Mouse (Mus musculus): Measurements from ENCODE around the gene Zfp446.
A peak's percentile ranks its signal among the peaks of the same experiment; 100 is the strongest.

Gene Zfp446

DNA sequence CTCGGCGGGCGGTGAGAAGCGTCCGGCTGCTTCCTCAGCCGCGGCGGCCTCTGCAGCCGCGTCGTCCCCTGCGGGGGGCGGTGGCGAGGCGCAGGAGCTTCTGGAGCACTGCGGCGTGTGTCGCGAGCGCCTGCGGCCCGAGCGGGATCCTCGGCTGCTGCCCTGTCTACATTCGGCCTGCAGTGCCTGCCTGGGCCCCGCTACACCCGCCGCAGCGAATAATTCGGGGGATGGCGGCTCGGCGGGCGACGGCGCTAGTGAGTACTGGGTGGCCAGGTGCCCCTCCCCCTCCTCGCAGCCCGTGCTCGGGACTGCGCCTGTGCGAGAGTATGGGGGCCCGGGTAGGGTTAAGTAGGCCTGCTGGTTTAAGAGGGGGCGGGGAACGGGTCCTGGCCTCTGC is 47.2 kb downstream of the Zfp446 start:
- DNase-seq (ENCODE audit: low spot score) = peak; percentile 40

- DNase-seq (ENCODE audit: low spot score) = no peak
Observed at GRCm38 (mm10) chr7:13025511-13026112, 48.0 kb downstream of the Zfp446 start.

DNA sequence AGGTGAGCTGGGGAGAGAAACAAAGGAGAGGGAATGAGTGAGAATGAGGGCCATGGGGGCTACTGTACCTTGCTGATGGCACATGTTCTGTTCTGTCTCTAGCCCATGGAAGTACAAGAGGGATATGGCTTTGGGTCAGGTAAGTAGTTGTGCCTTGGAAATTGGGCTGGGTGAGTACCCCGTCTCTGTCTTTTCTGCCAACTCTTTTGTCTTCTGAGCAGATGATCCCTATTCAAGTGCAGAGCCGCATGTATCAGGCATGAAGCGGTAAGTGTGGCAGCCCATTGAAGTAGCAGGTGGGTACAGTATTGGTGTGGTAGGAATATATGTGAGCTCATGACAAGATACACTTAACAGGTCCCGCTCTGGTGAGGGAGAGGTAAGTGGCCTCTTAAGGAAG is 51.3 kb downstream of the Zfp446 start:
- no peak for DNase-seq (ENCODE audit: low spot score)

DNA sequence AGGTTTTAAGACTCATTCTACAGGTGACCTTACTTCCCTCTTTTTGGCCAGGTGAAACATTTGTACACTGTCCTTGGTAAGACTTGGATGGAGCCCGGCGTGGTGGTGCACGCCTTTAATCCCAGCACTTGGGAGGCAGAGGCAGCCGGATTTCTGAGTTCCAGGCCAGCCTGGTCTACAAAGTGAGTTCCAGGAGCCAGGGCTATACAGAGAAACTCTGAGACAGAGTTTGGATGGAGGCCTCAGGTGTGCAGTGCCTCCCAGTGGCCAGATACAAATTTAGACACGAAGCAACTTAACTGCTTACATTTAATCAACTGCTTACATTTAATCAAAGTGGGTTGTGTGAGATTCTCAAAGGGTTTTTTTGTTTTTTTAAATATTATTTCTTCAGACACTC is 53.4 kb downstream of the Zfp446 start:
- no peak for DNase-seq (ENCODE audit: low spot score)

GRCm38 (mm10) chr7:13031983-13032382 is 54.3 kb downstream of the Zfp446 start:
- no peak for DNase-seq (ENCODE audit: low spot score)

DNA sequence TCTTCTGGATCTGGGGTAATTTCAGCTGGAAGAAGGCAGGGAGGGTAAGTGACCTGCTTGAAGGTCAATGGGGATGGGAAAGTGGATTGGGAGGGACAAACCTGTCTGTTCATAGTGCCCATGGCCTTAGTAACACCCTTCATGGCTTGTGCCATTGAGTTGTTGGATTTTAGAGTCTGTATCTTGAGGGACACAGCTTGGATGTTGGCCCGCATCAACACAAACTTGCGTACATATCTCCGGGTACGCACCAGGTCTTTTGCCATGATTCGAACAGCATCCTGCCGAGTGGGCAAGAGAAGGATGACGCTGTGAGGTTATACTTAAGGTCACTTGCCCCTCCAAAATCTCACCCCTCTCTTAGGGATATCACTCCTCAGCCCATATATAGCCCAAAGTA is 54.9 kb downstream of the Zfp446 start:
- DNase-seq (ENCODE audit: low spot score) = no peak

GRCm38 (mm10) chr7:13033451-13034147 is 56.0 kb downstream of the Zfp446 start:
- DNase-seq (ENCODE audit: low spot score) = no peak

DNA sequence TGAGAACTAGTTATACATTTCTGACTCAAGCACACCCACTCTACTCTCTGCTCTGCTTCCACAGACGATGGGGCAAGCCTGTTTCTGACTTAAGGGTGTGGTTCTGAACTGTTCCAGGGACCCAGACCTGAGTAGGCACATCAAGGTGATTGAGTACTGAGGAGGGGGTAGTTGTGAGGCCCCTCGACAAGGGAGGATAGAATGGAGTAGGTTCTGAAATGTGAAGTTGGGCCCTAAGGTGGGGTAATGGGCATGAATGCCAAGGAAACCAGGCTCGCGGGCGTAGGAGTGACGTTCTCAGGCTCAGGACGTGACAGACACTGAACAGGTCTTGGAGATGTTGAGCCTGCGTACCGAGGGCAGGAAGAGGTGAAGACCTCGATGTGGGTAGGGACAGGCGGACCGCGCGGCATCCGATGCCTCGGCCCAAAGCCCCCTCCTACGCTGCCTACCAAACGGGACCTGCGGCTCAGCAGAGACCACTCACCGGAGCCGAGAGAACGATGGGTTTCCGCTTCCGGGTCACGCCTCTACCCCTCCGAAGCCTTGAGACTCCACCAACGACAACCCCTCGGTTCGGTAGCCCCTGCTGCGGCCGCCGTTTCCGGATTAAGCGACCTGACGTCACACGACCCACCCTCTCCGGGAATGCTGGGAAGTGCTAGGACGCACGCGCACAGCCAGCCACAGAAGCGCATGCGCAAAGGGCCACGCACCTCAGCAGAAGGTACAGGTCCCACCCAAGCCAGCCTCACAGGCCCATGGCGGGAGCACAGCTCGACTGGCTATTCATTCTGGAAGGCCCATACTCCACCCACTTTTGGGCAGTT is 56.7 kb downstream of the Zfp446 start, which contains the start of gene Chmp2a:
Gene Chmp2a (minus strand): TSS at position 660 of the 830 bp plus-strand sequence.
- peak; percentile 90 for DNase-seq (ENCODE audit: low spot score)

Measured in spleen, adult 12 weeks (tissue).